Comparison of ENCODE assay signal across 8 mouse cellular contexts in genomic region chr17:25818851-25819780, GRCm38 (mm10). TPM values are rescaled to one million over a fixed set of nuclear protein-coding genes. Genes with fewer than 3 reads are reported as not detected.
DNase-seq lines count a peak whose midpoint lies in the region; ATAC-seq and TF ChIP-seq lines count a peak whose summit lies in the region.
"Had no signal": no experiment of that assay in that cellular context is flagged by ENCODE, and none has a peak within 500 bp of the region (broad histone marks: within the 10 kb centered on the region; RNA-seq: fewer than 3 reads in every experiment).

No protein-coding gene starts in this region.

- ATAC-seq in intestine, embryonic 16.5 days, result peak; percentile 54

- H3K9ac ChIP-seq in intestine, embryonic 16.5 days (ENCODE audit: low read depth, low read length), result no peak overlapping the region

- peak overlapping the region; percentile 42 for H3K4me2 ChIP-seq in intestine, embryonic 16.5 days (ENCODE audit: low read depth, low read length)
- peak overlapping the region; percentile 18 for H3K4me2 ChIP-seq in myocyte (ENCODE audit: low read depth)

- peaks cover 74% of the 10 kb centered on the region for H3K27me3 ChIP-seq in embryonic facial prominence, embryonic 10.5 days (replicated peaks; ENCODE audit: low read depth, poor library complexity, severe bottlenecking)
- H3K27me3 ChIP-seq in intestine, embryonic 16.5 days (replicated peaks; ENCODE audit: control insufficient read depth, insufficient read depth, low read length), result peaks cover 33% of the 10 kb centered on the region
- no peaks in the 10 kb centered on the region for H3K27me3 ChIP-seq in myocyte (ENCODE audit: control insufficient read depth, insufficient read depth, insufficient read length)

- H3K27ac ChIP-seq in embryonic facial prominence, embryonic 10.5 days (replicated peaks), result no peak overlapping the region
- no peak overlapping the region for H3K27ac ChIP-seq in intestine, embryonic 16.5 days (ENCODE audit: low read length)

- no peak overlapping the region for H3K4me3 ChIP-seq in lung, adult 2 months (replicated peaks; ENCODE audit: extremely low read depth, low read depth, low read length)
- H3K4me3 ChIP-seq in embryonic facial prominence, embryonic 10.5 days, result peak overlapping the region; percentile 33
- H3K4me3 ChIP-seq in intestine, embryonic 16.5 days (ENCODE audit: low read length), result peak overlapping the region; percentile 21
- no peak overlapping the region for H3K4me3 ChIP-seq in myocyte

- 7% methylated on average over 46 of the region's 46 CpGs for WGBS in lung, adult 2 months
- WGBS in embryonic facial prominence, embryonic 10.5 days, result 6% methylated on average over 46 of the region's 46 CpGs
- 7% methylated on average over 46 of the region's 46 CpGs for WGBS in intestine, embryonic 16.5 days

- peaks cover 6% of the 10 kb centered on the region; the same call in 1 of the 2 replicates for H3K36me3 ChIP-seq in embryonic facial prominence, embryonic 10.5 days (replicated peaks)
- no peaks in the 10 kb centered on the region for H3K36me3 ChIP-seq in intestine, embryonic 16.5 days (ENCODE audit: control insufficient read depth, insufficient read depth, low read length)
- no peaks in the 10 kb centered on the region for H3K36me3 ChIP-seq in myocyte (ENCODE audit: control insufficient read depth, insufficient read depth)

- no peaks in the 10 kb centered on the region for H3K79me2 ChIP-seq in myocyte (ENCODE audit: control insufficient read depth, insufficient read depth)

- peaks cover 2% of the 10 kb centered on the region; the same call in 1 of the 2 replicates for H3K4me1 ChIP-seq in lung, adult 2 months (ENCODE audit: control insufficient read depth, insufficient read depth, low read length)
- H3K4me1 ChIP-seq in embryonic facial prominence, embryonic 10.5 days, result peaks cover 23% of the 10 kb centered on the region
- peaks cover 7% of the 10 kb centered on the region for H3K4me1 ChIP-seq in intestine, embryonic 16.5 days (ENCODE audit: control insufficient read depth, insufficient read depth, low read length)

- no peak for TF ChIP-seq CTCF in lung, adult 2 months (IDR thresholded peaks at IDR 0.05; ENCODE audit: insufficient read depth, low read length)

- DNase-seq in lung, adult 2 months, result peak; percentile 3
- no peak for DNase-seq in lung, adult 18-20 months
- peak; percentile 42 for DNase-seq in embryonic facial prominence, embryonic 10.5 days (ENCODE audit: low spot score)
- DNase-seq in Muller cell, postnatal 12 days (ENCODE audit: inconsistent ontology term), result no peak
- no peak for DNase-seq in gastrocnemius, postnatal 4 days (ENCODE audit: low spot score in 2 of 2)
- DNase-seq: heart, postnatal 36 days had no signal

- no peak for TF ChIP-seq POLR2A in lung, adult 2 months (IDR thresholded peaks at IDR 0.05; ENCODE audit: borderline replicate concordance, extremely low read depth, low read depth, low read length)
- no peak for TF ChIP-seq POLR2A in myocyte (IDR thresholded peaks at IDR 0.05; ENCODE audit: insufficient read length, low read depth)

- H3ac ChIP-seq in myocyte (ENCODE audit: control insufficient read depth, insufficient read length), result no peak overlapping the region

- no peaks in the 10 kb centered on the region for H3K9me3 ChIP-seq in embryonic facial prominence, embryonic 10.5 days
- H3K9me3 ChIP-seq in intestine, embryonic 16.5 days (ENCODE audit: control insufficient read depth, low read length), result no peaks in the 10 kb centered on the region

TF ChIP-seq in myocyte, 11 proteins besides CTCF, POLR2A, EP300 and RAD21:
- TF ChIP-seq MYOD1 (IDR thresholded peaks at IDR 0.05; ENCODE audit: control insufficient read depth in 1 of 3, insufficient read length in 2 of 3, low read depth in 2 of 3) (peak in 1 of 3 experiments; percentile 26), SRF (IDR thresholded peaks at IDR 0.05; ENCODE audit: control insufficient read depth, insufficient read length, low read depth) (no peak)

RNA-seq across cellular contexts. Expression of gene Wdr24, which starts 4.3 kb away (rescaled TPM):
- 29.4 and 34.3 TPM in 2 replicates for polyA plus RNA-seq in lung, adult 2 months (2012; rRNA removed)
- polyA plus RNA-seq in embryonic facial prominence, embryonic 10.5 days (2016; fragmentation: Nextera tagmentation; extraction: Ambion mirVana), result 31.0 and 31.4 TPM in 2 replicates
- polyA plus RNA-seq in intestine, embryonic 16.5 days (2015; fragmentation: Nextera tagmentation; extraction: Ambion mirVana), result 23.4 and 25.5 TPM in 2 replicates
- 18.0 TPM for polyA plus RNA-seq in myocyte (2012; fragmentation: generic; extraction: Trizol)
- 10 to 100 TPM; 12.2 to 13.7 TPM for total RNA-seq in gastrocnemius, postnatal 4 days (2021)

RNA-seq across cellular contexts. Expression of gene Jmjd8, which starts 9.6 kb away (rescaled TPM):
- 55.1 and 65.2 TPM in 2 replicates for polyA plus RNA-seq in lung, adult 2 months (2012; rRNA removed)
- polyA plus RNA-seq in embryonic facial prominence, embryonic 10.5 days (2016; fragmentation: Nextera tagmentation; extraction: Ambion mirVana), result 50.5 and 55.1 TPM in 2 replicates
- polyA plus RNA-seq in intestine, embryonic 16.5 days (2015; fragmentation: Nextera tagmentation; extraction: Ambion mirVana), result 50.1 and 50.9 TPM in 2 replicates
- polyA plus RNA-seq in myocyte (2012; fragmentation: generic; extraction: Trizol), result 15.5 TPM
- total RNA-seq in gastrocnemius, postnatal 4 days (2021), result 10 to 100 TPM; 31.6 to 32.4 TPM

RNA-seq across cellular contexts. Expression of gene Fbxl16, which starts 10.2 kb away (rescaled TPM):
- polyA plus RNA-seq in lung, adult 2 months (2012; rRNA removed), result 4.0 and 5.0 TPM in 2 replicates
- polyA plus RNA-seq in embryonic facial prominence, embryonic 10.5 days (2016; fragmentation: Nextera tagmentation; extraction: Ambion mirVana), result 5.0 and 5.1 TPM in 2 replicates
- 2.2 and 2.4 TPM in 2 replicates for polyA plus RNA-seq in intestine, embryonic 16.5 days (2015; fragmentation: Nextera tagmentation; extraction: Ambion mirVana)
- polyA plus RNA-seq in myocyte (2012; fragmentation: generic; extraction: Trizol), result 6.0 TPM
- total RNA-seq in gastrocnemius, postnatal 4 days (2021), result 1 to 10 TPM; 1.4 to 2.0 TPM

RNA-seq across cellular contexts. Expression of gene Stub1, which starts 14.1 kb away (rescaled TPM):
- polyA plus RNA-seq in lung, adult 2 months (2012; rRNA removed), result 131 and 160 TPM in 2 replicates
- 396 and 400 TPM in 2 replicates for polyA plus RNA-seq in embryonic facial prominence, embryonic 10.5 days (2016; fragmentation: Nextera tagmentation; extraction: Ambion mirVana)
- 303 and 321 TPM in 2 replicates for polyA plus RNA-seq in intestine, embryonic 16.5 days (2015; fragmentation: Nextera tagmentation; extraction: Ambion mirVana)
- polyA plus RNA-seq in myocyte (2012; fragmentation: generic; extraction: Trizol), result 196 TPM
- 100 to 1,000 TPM; 116 to 134 TPM for total RNA-seq in gastrocnemius, postnatal 4 days (2021)

RNA-seq across cellular contexts. Expression of gene Rhbdl1, which starts 18.0 kb away (rescaled TPM):
- 9.1 and 14.1 TPM in 2 replicates for polyA plus RNA-seq in lung, adult 2 months (2012; rRNA removed)
- 1.2 and 1.4 TPM in 2 replicates for polyA plus RNA-seq in embryonic facial prominence, embryonic 10.5 days (2016; fragmentation: Nextera tagmentation; extraction: Ambion mirVana)
- 1.6 and 2.0 TPM in 2 replicates for polyA plus RNA-seq in intestine, embryonic 16.5 days (2015; fragmentation: Nextera tagmentation; extraction: Ambion mirVana)
- polyA plus RNA-seq in myocyte (2012; fragmentation: generic; extraction: Trizol), result 0.67 TPM
- 1 to 10 TPM; 7.6 to 10.0 TPM for total RNA-seq in gastrocnemius, postnatal 4 days (2021)

Comparison
In these comparisons a context has a peak if more than half of its experiments do, and no peak if none do; other contexts are left out.
1. DNase-seq: peak in lung, adult 2 months (single experiment) and embryonic facial prominence, embryonic 10.5 days (single experiment); none in lung, adult 18-20 months (0 of 2), Muller cell, postnatal 12 days (single experiment) and gastrocnemius, postnatal 4 days (0 of 2).
2. H3K4me3 ChIP-seq: peak in embryonic facial prominence, embryonic 10.5 days (single experiment) and intestine, embryonic 16.5 days (single experiment); none in lung, adult 2 months (single experiment) and myocyte (single experiment).